Mouse (Mus musculus) erythroblast, embryonic 14.5 days (primary cell): ENCODE data around the gene Zbtb22.

Source experiments
- GATA1 ChIP-seq: IDR thresholded peaks from 2 replicates; pipeline ENCODE4 v1.6.1; 2012; ENCODE audit warnings: low read length, inconsistent platforms, mixed read lengths
- TAL1 ChIP-seq: IDR thresholded peaks from 3 replicates; pipeline ENCODE4 v1.6.1; 2012; ENCODE audit warnings: low read length, inconsistent platforms, mixed read lengths

GRCm38 (mm10) chr17:33940981-33941380 lies 25.3 kb downstream of the Zbtb22 start:
- TF ChIP-seq TAL1 (no peak), GATA1 (no peak)
